9 mouse cellular contexts compared by ENCODE assay signal in genomic region chr11:76456897-76457296, GRCm38 (mm10). TPM values are rescaled to one million over a fixed set of nuclear protein-coding genes. Genes with fewer than 3 reads are reported as not detected.
DNase-seq lines count a peak whose midpoint lies in the region; ATAC-seq and TF ChIP-seq lines count a peak whose summit lies in the region.
"Had no signal": no experiment of that assay in that cellular context is flagged by ENCODE, and none has a peak within 500 bp of the region (broad histone marks: within the 10 kb centered on the region; RNA-seq: fewer than 3 reads in every experiment).

No protein-coding gene starts in this region.

- H3K36me3 ChIP-seq in heart, embryonic 16.5 days (ENCODE audit: control insufficient read depth, insufficient read depth): peaks cover 23% of the 10 kb centered on the region
- peaks cover 47% of the 10 kb centered on the region for H3K36me3 ChIP-seq in stomach, embryonic 14.5 days (ENCODE audit: control insufficient read depth, insufficient read depth, low read length)
- H3K36me3 ChIP-seq in stomach, postnatal 0 days (ENCODE audit: control insufficient read depth, insufficient read depth, low read length): peaks cover 25% of the 10 kb centered on the region

- WGBS in heart, embryonic 16.5 days: 74% methylated on average over 10 of the region's 10 CpGs
- 80% methylated on average over 10 of the region's 10 CpGs for WGBS in stomach, embryonic 14.5 days
- 73% methylated on average over 10 of the region's 10 CpGs for WGBS in stomach, postnatal 0 days

- no peak for TF ChIP-seq EP300 in stomach, postnatal 0 days (optimal IDR thresholded peaks at IDR 0.05)

- H3K27me3 ChIP-seq in heart, embryonic 16.5 days (ENCODE audit: control insufficient read depth, insufficient read depth, low read length): no peaks in the 10 kb centered on the region
- no peaks in the 10 kb centered on the region for H3K27me3 ChIP-seq in stomach, embryonic 14.5 days (ENCODE audit: control insufficient read depth, insufficient read depth, low read length)
- no peaks in the 10 kb centered on the region for H3K27me3 ChIP-seq in stomach, postnatal 0 days (ENCODE audit: control insufficient read depth, insufficient read depth, low read length)

- no peak for TF ChIP-seq CTCF in stomach, postnatal 0 days (IDR thresholded peaks at IDR 0.05; ENCODE audit: low read depth)

- H3K4me1 ChIP-seq in heart, embryonic 16.5 days (ENCODE audit: control insufficient read depth, insufficient read depth, low read length): peaks cover 7% of the 10 kb centered on the region
- peaks cover 4% of the 10 kb centered on the region; the same call in 1 of the 2 replicates for H3K4me1 ChIP-seq in stomach, embryonic 14.5 days (ENCODE audit: control insufficient read depth, insufficient read depth, low read length)
- no peaks in the 10 kb centered on the region for H3K4me1 ChIP-seq in stomach, postnatal 0 days (replicated peaks; ENCODE audit: control insufficient read depth, insufficient read depth)

- H3K9ac ChIP-seq in heart, embryonic 16.5 days (ENCODE audit: low read length): no peak overlapping the region
- no peak overlapping the region for H3K9ac ChIP-seq in stomach, embryonic 14.5 days (replicated peaks; ENCODE audit: low read depth, low read length)
- no peak overlapping the region for H3K9ac ChIP-seq in stomach, postnatal 0 days (ENCODE audit: low read length)
- H3K9ac ChIP-seq: liver, embryonic 14.5 days had no signal

- no peak for ATAC-seq in heart, embryonic 16.5 days (replicated peaks; ENCODE audit: extremely low read depth, insufficient read depth, low FRiP score)
- ATAC-seq in stomach, embryonic 14.5 days (ENCODE audit: insufficient number of reproducible peaks, insufficient read depth, low FRiP score, low read depth): no peak
- ATAC-seq in stomach, postnatal 0 days (ENCODE audit: low FRiP score, low TSS enrichment): no peak; the same call in 1 of the 2 replicates
- peak; percentile 51 for ATAC-seq in megakaryocyte progenitor cell, adult 5-6 weeks (replicated peaks; ENCODE audit: poor library complexity)

- no peak overlapping the region for H3K4me2 ChIP-seq in heart, embryonic 16.5 days (ENCODE audit: low read depth, low read length)
- H3K4me2 ChIP-seq in stomach, embryonic 14.5 days (replicated peaks; ENCODE audit: low read depth, low read length): no peak overlapping the region
- no peak overlapping the region for H3K4me2 ChIP-seq in stomach, postnatal 0 days (replicated peaks; ENCODE audit: low read depth)

- no peak overlapping the region for H3K4me3 ChIP-seq in heart, embryonic 16.5 days (ENCODE audit: low read length)
- H3K4me3 ChIP-seq in stomach, embryonic 14.5 days (ENCODE audit: low read depth, low read length): no peak overlapping the region
- H3K4me3 ChIP-seq in stomach, postnatal 0 days (ENCODE audit: low read depth, low read length): no peak overlapping the region

- H3K27ac ChIP-seq in heart, embryonic 16.5 days (ENCODE audit: low read length): peak overlapping the region; percentile 58
- H3K27ac ChIP-seq in stomach, embryonic 14.5 days (ENCODE audit: low read length): 0 out of 2 replicates have a peak overlapping the region, but pooled peaks have one; percentile 7
- no peak overlapping the region for H3K27ac ChIP-seq in stomach, postnatal 0 days (replicated peaks)
- H3K27ac ChIP-seq: liver, embryonic 14.5 days had no signal

- H3K9me3 ChIP-seq in heart, embryonic 16.5 days (replicated peaks; ENCODE audit: control insufficient read depth, low read length): no peaks in the 10 kb centered on the region
- no peaks in the 10 kb centered on the region for H3K9me3 ChIP-seq in stomach, embryonic 14.5 days (ENCODE audit: control insufficient read depth, low read depth, low read length)
- H3K9me3 ChIP-seq in stomach, postnatal 0 days (ENCODE audit: control insufficient read depth, low read length): no peaks in the 10 kb centered on the region

- no peak for DNase-seq in heart, adult 11 months
- no peak for DNase-seq in stomach, postnatal 0 days (ENCODE audit: low spot score)
- DNase-seq in cerebellum, adult 11 months: no peak
- no peak for DNase-seq in ovary, adult 18-20 months (ENCODE audit: low spot score)
- DNase-seq in layer of hippocampus, postnatal 25 days (ENCODE audit: extremely low spot score in 1 of 2, low spot score in 1 of 2): no peak

RNA-seq across cellular contexts. Expression of gene Timm22, which starts 50.1 kb away (rescaled TPM):
- polyA plus RNA-seq in heart, embryonic 16.5 days (2015; fragmentation: Nextera tagmentation; extraction: Ambion mirVana): 81.6 and 84.4 TPM in 2 replicates
- 115 and 117 TPM in 2 replicates for polyA plus RNA-seq in stomach, embryonic 14.5 days (2014; fragmentation: Nextera tagmentation; extraction: Ambion mirVana)
- polyA plus RNA-seq in stomach, postnatal 0 days (2015; fragmentation: Nextera tagmentation; extraction: Ambion mirVana): 75.7 and 82.1 TPM in 2 replicates
- 20.4 and 25.9 TPM in 2 replicates for total RNA-seq in megakaryocyte progenitor cell, adult 5-6 weeks (2015)
- 11.0 and 14.2 TPM in 2 replicates for total RNA-seq in megakaryocyte progenitor cell, adult 5-6 weeks (2017)
- total RNA-seq in layer of hippocampus, postnatal 25 days (2021): 10 to 100 TPM; 25.9 to 39.4 TPM

RNA-seq across cellular contexts. Expression of gene Nxn, which starts 58.0 kb away (rescaled TPM):
- polyA plus RNA-seq in heart, embryonic 16.5 days (2015; fragmentation: Nextera tagmentation; extraction: Ambion mirVana): 20.8 and 21.2 TPM in 2 replicates
- 50.4 and 50.5 TPM in 2 replicates for polyA plus RNA-seq in stomach, embryonic 14.5 days (2014; fragmentation: Nextera tagmentation; extraction: Ambion mirVana)
- 22.4 and 24.0 TPM in 2 replicates for polyA plus RNA-seq in stomach, postnatal 0 days (2015; fragmentation: Nextera tagmentation; extraction: Ambion mirVana)
- 20.7 and 23.9 TPM in 2 replicates for total RNA-seq in megakaryocyte progenitor cell, adult 5-6 weeks (2015)
- total RNA-seq in megakaryocyte progenitor cell, adult 5-6 weeks (2017): 20.0 and 26.5 TPM in 2 replicates
- total RNA-seq in layer of hippocampus, postnatal 25 days (2021): 10 to 100 TPM in 1 of 2 experiments, 1 to 10 TPM in 1; 8.9 to 12.4 TPM
